Mouse (Mus musculus) retina, embryonic 14.5 days (tissue): ENCODE measurements around the gene Plin3.
A peak's percentile ranks its signal among the peaks of the same experiment; 100 is the strongest.

Experiments used
- DNase-seq: peaks from one replicate; pipeline ENCODE4 v3.0.0-alpha.2; 2015; ENCODE audit warnings: low spot score

The Plin3 gene

DNA sequence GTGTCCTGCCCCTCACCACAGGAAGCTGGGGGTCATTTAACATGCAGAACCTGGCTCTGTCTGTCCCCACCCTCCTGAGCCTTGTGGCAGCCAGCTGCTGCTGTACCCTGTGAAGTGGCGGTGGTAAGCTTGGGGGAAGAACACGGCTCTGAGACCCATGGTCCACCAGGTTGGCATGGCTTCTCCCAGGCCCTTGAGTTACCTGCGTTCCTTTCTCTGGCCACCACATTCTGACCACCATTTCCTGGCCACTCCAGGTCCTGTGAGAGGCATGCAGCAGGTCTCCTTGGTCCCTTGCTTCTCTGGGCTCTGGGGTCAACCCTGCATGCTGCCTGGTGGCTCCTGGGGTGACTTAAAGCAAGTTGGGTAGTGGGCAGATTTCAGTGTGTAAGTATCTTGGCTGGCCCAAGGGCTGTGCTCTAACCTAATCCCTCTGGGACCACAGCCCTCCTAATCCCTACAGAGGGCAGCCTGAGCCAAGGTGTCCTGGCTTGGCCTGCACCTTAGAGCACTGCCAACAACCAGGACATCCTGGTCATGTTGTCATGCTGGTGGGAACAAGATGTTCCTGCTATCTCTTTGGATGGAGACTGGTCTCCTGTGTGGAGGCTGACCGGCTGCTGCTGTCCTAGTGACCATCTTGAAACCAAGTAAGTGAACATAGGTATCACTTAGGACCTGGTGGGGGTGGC, at the start of gene Plin3:
Gene Plin3 (minus strand): TSS at position 343 of the 692 bp plus-strand sequence.
- DNase-seq: no peak

DNA sequence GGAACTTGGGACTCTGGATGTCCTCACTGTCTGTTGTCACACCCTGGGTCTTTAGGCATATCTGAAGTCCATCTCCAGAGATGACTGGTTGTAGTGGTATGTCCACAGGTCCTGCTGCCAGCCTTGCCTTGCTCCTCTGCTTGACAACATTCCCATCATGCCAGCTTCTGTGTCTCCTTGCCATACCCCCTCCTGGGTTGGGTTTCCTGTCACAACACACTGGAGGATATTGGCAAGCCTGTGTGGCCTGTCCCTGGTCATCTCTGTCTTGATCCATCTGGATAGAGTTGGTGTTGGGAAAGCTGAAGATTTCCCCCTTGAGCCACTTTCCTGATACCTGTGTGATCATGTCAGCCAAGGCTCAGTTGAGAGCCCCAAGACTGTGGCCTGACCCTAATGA, 48.0 kb upstream of the Plin3 start:
- no peak for DNase-seq

DNA sequence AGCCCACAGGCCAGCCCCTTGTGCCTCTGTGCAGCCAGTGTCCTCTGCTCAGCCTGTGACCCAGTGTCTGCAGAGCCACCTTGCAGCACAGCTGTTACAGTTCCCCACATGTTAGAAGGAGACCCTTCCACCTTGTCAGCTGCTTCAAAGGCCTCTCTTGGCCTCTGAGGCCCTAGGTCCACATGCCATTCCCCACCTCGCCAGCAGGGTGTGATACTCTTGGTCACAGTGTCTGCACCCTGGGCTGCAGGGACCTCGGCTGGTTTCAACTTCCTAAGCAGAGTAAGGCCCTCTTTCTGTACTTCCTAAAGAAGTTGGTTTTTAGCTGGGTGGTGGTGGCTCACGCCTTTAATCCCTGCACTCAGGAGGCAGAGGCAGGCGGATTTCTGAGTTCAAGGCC, 46.2 kb upstream of the Plin3 start:
- peak; percentile 62 for DNase-seq

DNA sequence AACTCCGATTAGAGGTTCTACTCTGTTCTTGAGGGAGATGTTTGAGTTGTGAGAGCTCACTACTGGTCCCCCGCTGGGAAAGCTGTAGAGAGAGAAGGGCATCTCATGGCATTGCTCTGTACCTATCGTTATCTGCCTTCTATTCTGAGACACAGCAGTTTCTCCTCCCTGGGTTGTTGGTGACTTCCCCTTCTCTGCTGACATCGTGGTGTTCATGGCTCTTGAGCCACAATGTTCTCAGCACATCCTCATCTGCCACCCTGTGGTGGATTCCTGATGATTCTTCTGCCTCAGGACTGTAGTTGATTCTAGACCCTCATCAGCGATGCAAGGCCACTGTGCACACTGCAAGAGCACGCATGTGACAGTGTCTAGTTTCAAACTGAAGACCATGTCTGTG, 45.1 kb upstream of the Plin3 start:
- no peak for DNase-seq

DNA sequence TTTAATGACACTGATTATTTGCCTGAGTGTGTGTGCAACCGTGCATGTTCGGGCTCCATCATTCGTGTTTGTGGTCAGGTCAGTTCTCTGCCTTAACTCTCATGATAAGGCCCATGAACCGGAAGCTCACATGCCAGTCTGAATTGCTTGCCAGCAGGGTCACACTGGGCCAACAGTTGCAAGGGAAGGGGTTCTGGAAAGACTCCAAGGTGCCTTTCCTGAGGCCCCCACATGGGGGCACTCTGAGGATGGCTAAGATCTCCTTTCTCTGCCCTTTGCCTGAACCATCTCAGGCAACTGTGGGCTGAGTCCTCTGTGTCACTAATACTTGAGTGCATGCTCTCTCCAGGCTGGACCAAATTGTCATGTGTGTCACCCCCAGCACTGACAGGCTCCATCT, 44.5 kb upstream of the Plin3 start:
- peak; percentile 82 for DNase-seq

DNA sequence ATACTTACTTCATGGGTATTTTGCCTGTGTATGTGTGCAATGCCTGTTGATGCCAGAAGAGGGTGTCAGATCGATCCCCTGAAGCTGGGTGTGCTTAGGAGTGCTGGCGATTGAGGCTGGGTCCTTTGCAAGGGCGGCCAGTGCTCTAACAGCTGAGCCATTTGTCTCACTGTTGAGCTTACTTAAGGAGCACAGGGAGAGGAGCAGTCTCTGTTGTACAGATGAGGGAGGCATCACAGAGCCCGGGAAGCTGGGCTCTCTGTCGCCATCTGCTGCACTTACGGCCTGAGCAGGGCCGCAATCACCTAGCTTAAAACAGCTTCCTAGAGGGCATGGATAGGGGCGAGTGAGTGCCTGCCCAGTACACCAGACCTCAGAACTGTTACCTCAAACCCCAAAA, 40.3 kb upstream of the Plin3 start:
- DNase-seq: peak; percentile 42

DNA sequence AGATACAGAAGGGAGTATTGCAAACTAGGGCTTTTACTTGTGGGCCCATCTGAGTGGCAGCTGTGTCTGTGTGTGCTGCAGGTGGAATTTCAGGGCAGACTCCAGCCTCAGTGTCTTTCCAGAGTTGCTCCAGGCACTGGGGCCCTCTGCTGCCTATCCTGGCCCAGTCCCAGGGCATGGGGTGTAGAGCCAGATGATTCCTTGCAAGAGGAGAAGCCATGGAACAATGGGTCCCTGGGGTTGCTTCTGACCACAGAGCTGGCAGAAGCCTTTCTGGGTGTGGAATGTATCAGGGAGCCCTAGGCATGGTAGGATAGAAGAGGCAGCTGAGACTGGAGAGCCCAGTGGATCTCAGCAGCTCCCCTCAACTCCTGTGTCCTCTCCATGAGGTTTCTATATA, 38.6 kb upstream of the Plin3 start:
- DNase-seq: no peak

DNA sequence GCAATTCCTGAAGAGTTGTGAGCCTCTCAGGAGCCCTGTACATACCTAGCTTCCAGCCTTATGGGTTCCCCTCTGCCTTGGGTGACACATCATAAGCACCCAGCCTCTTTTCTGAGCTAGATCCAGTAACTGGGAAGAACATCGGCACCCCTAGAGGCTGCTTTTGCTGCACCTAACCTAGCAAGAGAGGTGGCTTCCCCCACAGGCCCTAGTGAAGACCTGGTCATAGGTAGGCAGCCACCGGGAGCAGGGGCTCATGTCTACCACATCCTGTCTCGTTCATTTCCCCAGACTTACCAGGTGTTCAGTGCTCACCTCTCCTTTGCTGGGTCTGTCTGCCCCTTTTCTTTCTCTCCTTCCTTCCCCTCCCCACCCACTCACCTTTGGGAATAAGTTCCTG, 37.7 kb upstream of the Plin3 start:
- DNase-seq: no peak

DNA sequence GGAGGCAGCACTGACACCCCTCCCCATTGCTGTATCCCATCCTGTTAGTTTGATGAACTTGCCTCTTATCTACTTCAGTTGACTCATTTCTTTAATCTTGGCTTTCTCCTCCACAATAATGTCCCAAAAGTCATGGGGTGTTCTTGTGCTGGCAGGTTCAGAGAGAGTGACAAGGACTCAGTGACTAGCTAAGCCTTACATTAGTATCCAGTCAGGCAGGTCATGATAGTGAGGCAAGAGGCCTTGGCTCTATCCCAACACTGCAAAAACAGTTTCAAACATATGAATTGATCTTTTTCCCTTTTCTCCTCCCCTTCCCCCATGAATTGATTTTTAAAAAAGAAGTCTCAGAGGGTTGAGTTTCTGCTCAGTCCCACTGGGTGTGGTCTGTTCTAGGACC, 36.6 kb upstream of the Plin3 start:
- no peak for DNase-seq

DNA sequence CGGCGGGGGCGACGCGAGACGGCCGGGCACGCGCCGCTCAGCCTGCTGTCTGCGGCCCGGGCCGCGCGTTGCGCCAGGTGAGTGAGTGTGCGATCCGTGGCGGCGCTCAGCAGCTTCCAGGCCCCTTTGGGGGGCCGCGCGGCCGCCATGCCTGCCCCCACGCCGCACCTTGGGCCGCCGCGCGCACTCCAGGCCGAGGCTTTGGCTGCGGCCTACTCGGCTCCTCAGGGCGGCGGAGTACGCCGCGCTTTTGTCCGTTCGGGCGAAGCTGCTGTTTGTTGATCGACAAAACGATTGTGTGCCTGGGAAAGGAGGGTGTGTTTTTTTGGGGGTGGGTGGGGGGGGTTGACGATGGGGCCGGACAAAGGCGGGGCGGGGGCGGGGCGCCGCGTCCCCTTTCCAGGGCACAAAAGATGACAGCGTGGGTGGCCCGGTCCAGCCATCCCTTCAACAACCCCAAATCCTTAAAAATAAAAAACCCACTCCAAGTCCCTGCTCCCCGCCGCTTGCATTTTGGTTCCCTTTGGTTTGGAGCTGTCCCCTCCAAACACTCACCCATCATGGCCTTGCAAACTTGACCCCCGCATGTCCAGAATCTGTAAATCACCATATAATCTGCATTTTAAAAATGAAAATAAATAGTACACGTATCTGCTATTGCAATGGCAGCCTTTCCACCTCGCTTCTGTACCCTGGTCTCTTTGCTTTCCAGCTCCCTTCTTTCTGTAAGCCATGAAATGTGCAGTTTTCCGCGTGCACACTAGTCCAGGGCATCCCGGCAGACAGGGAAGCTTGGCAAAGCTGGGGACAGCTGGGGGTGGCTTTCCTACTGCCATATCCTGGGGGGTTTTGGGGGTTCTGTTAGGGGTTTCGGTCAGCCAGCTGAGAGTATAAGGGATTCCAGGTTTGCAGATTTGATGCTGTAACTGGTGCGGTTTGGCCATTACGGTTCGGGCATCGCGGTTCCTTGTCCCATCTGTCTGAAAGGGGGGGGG, 33.8 kb upstream of the Plin3 start:
- peak; percentile 49 for DNase-seq

DNA sequence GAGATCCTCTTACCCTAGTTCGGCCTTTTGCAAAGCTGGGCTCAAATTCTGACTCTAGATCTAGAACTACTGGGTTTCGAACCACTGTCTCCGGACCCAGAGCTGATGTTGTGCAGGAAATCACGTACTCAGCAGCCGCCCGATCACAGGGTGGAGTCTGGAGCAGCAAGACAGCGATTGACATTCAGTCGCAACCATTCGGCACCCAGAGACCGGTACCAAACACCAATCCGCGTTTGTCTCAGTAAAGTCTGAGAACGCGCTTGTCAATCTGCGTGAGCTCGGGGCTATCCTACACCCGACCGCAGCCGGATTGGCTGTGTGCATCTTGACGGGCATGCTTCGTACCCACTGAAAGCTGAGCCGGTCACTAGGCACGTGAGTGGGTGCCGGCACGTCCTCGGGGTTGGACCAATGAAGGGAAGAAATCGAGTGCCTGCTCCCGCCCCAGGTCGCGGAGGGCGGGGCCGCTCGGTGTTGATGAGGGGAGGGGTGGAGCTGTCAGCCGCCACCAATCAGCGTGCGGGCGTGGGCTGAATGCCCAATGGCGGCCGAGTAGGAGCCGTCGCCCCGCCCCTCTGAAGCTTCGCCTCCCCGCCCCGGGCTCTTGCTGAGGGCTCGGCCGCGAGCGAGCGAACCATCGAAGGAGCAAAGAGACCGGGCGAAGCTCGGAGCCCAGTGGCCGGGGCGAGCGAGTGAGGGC, 32.9 kb upstream of the Plin3 start, which contains the start of gene Kdm4b:
Gene Kdm4b (plus strand): TSS at position 613 of the 703 bp plus-strand sequence.
- peak; percentile 99 for DNase-seq

DNA sequence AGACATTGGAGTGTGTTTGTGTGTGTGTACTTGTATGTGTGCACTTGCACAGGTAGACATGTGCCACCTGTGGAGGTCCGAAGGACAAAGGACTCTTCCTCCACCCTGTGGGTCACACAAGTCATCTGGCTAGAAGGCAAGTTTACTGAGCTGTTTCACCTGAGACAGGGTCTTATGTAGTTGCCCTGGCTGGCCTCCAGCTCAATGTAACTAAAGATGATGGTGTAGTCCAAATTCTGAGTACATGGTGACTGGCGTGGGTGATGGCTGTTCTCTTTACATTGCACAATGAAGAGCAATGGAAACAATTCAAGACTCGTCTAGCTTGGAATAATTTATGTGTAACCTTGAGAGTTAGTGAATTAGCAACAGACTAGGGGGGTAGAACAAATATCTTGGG, 31.7 kb upstream of the Plin3 start:
- DNase-seq: no peak

DNA sequence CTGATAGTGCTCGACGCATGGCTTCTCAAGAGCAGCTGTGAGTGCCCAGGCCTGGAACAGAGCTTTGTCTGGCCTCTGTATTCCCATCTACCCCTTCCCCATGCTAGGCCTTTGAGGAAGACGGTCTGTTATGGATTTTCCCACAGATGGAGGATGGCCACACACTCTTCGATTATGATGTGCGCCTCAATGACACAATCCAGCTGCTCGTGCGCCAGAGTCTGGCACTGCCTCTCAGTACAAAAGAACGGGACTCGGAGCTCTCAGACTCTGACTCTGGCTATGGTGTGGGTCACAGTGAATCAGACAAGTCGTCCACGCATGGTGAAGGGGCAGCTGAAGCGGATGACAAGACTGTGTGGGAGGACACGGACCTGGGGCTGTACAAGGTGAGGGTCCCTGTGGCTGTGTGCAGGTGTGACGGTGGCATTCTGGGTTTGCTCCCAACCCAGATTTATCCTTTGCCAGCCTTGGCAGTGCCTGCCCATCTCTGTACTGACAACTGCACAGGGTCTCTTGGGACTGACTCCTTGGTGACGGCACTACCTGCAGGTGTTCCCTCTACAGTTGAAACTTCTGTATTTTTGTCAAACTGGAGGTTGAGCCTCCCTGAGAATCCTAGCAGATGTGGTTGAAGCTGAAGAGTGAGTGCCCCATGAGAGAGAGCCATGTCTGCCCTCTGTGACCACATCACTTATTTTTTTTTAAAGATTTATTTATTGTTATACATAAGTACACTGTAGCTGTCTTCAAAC, 16.7 kb upstream of the Plin3 start:
- no peak for DNase-seq

DNA sequence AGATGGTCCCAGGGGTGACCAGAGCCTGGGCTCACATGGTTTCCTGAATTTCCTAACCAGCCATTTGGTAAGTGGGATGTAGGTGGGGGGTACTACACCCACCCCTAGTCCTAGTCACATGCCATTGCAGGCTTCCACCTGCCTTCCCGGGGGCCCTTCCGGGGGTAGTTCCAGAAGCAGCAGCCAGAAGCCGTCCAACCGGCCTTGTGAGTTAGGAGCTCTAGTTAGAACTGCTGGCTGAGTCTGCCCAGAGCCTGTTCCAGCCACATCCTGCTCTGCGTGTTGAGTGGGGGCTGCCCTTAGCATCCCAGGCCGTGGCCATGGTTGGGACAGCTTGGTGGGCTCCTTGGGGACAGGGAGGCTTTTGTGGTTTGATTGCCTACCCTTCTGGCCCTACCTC, 15.4 kb upstream of the Plin3 start:
- no peak for DNase-seq

DNA sequence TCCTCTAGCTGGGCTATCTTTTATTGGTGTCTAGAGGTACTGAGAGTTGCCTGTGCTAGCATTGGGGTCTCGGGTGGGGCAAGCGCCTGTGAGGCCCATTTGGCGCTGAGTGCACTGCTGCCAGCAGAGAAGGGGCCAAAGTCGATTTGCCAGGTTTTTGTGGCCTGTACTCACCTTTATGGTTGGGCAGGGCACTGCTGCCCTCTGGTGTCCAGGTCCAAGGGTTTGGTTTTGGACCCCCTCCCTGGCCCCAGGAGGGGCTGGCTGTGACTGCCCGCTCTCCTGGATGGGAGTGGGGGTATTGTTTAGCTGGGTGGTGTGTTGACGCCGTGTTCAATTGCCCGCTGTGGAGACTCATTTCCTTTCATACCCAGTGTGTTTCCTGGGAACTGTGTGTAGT, 13.2 kb upstream of the Plin3 start:
- peak; percentile 32 for DNase-seq

DNA sequence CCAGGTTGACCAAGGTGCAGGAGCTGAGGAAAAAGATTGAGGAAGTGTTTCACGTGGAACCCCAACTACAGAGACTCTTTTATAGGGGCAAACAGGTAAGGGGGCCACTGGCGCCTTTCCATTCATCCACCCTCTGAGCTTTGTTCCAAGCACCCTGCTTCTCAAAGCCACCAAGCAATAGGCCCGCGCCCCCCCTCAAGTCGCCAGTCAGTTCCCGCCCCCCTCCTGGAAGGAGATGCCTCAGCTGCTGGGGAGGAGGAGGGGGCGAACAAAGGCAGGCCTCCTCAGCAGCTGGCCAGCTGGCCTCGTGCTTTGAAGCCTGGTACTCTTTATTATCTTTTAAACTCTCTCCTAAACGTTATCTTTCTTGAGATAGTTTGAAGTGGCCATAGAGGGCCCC, 12.5 kb upstream of the Plin3 start:
- DNase-seq: no peak

DNA sequence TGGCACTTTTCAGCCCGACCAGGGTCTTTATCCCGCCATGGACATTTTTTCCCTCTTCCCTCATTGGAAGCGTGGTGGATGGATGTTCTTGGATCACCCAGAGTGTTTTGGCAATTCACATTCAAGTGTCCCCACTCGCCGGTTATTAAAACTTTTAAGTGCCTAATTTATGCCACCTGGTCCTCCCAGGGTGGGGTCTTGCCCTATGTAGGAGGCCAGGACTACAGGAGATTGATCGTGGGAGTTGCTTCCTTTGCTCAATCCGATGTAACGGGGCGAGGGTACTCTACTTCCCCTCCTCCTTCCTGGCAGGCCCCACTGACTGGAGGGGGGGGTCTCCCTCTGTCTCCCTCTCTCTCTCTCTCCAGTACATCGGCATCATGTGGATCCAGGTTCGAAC, 12.0 kb upstream of the Plin3 start:
- DNase-seq: no peak

DNA sequence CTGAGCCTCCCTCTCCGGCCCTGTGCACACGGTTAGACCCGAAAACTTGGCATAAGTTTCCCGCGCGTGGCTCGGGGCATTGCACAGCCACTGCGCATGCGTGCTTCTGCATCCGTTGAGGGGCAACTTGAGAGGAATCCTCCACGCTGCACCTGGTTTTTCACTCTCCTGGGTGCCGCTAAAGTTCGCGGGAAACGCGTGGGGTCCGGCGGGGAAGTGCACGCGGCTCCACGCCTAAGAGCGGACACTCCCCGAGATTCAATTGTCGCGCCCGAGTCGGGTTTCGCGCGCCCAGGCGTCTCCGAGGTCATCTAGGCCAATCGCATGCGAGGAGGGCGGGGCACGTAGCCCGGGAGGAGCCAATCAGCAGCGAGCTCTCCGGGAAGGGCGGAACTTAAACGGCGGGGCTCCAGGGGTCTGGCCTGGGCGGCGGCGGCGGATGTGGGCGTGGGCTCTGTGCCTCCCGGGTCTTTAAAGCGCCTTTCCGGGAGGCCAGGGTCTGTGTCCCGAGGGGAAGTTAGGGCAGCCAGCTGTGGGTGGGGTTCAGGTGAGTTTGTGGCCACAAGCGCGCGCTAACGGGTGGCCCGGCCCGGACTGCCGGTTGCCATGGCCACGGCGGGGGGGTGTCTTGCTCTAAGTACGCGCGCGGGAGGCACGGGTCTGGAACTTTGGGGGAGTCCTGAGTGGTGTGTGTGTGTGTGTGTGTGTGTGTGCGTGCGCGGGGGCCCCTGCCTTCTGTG, 11.3 kb upstream of the Plin3 start:
- DNase-seq: peak; percentile 98

DNA sequence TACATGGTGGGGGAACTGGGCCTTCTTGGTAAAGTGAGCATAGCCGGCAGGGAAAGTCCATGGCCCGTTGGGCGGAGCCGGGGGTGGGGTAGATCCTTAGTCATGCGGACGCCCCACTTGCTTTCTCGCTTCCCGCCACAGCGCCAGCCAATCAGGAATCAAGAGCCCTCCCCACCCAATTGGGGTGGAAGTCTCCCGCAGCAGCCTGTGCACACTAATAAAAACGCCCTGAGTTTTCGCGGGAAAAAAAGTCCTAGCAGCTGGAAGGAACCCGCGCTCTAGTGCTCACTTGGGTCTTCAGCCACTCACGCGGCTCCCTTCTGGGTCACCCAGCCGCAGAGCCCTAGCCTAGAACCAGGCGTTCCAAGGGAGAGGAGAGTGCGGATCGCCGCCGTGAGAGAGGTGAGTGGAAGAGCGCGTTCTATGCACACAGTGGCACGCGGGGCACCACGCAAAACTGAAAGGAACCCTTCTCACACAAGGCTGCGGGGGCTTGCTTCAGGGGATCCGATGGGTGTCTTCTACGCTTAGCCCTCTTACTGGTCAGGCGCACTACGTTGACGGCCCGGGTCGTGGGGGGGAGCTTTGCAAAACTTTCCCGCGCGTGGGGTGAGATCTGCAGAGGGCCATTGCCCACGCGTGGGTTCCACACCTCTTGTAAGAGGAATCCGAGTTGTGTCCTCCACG, 10.6 kb upstream of the Plin3 start, which contains the start of gene Uhrf1:
Gene Uhrf1 (plus strand): TSS at position 162 of the 687 bp plus-strand sequence.
- peak; percentile 89 for DNase-seq

DNA sequence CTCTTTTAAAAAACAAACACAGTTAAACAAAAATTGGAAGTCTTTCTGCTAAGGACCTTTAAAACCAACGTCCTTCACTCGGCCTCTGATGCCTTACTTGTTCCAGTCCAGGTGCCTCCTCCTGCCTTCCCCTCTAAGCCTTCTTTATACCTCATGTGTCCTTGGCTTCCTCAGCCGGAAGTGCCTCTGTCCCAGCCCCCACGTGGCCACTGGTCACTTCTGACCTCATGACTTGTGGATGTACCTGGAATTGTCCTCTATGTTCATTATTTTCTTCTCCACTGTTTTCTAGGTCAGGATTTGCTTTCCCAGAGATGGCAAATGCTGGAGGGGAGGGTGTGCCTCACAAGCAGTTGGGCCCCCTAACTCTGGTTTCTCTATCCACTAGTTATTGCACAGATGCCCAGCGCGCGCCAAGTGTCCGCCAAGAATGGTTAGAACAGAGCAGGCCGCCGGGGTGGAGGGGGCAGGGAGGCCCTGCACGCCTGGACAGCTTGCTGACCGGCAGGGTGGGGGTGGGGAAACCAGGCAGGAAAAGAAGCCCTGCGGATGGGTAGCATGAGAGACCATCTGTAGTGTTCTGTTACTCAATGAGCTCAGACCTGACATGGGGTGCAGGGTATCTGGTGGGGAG, 9.8 kb upstream of the Plin3 start:
- DNase-seq: peak; percentile 73
